Mouse (Mus musculus) brain, embryonic 14.5 days (tissue): ENCODE measurements around the gene Ice2.

ENCODE experiments used
- CTCF ChIP-seq: fragments of 200-500 bp; IDR thresholded peaks from 2 replicates; pipeline ENCODE4 v1.5.1; 2012; ENCODE audit warnings: inconsistent platforms, mild to moderate bottlenecking, moderate library complexity, borderline replicate concordance; ENCODE audit not compliant: insufficient read depth, insufficient read length; ENCODE audit errors: extremely low read depth
- POLR2A ChIP-seq: fragments of 200-500 bp; IDR thresholded peaks from 2 replicates; pipeline ENCODE4 v1.6.1; 2012; ENCODE audit warnings: mild to moderate bottlenecking, inconsistent platforms, borderline replicate concordance; ENCODE audit not compliant: poor library complexity, insufficient read depth, insufficient read length, severe bottlenecking; ENCODE audit errors: extremely low read depth

- TF ChIP-seq CTCF (no peak), POLR2A (no peak)
Observed at GRCm38 (mm10) chr9:69455391-69455790, 57.7 kb downstream of the Ice2 start.
